Mouse (Mus musculus): ENCODE measurements at regions not wholly inside any gene's neighbourhood (a gene's known extent, or its start where the extent isn't known, plus 50 kb on each side); places are given as distances from the start of the nearest gene placed in this dataset.
A peak's percentile ranks its signal among the peaks of the same experiment; 100 is the strongest.

- no peak for DNase-seq (ENCODE audit: low spot score in 2 of 2)
Observed at GRCm38 (mm10) chr3:120217710-120218109, 433.4 kb upstream of the Ptbp2 start.

- DNase-seq (ENCODE audit: low spot score in 2 of 2): no peak
Observed at GRCm38 (mm10) chr3:120214616-120215250, 430.5 kb upstream of the Ptbp2 start.

- DNase-seq (ENCODE audit: low spot score in 2 of 2): no peak
Observed at GRCm38 (mm10) chr3:120199403-120199802, 415.1 kb upstream of the Ptbp2 start.

- no peak for DNase-seq (ENCODE audit: low spot score in 2 of 2)
Observed at GRCm38 (mm10) chr3:120194501-120194900, 410.2 kb upstream of the Ptbp2 start.

- peak; percentile 76 to 85 for DNase-seq (ENCODE audit: low spot score in 2 of 2)
Observed at GRCm38 (mm10) chr3:120192439-120193326, 408.4 kb upstream of the Ptbp2 start.

GRCm38 (mm10) chr3:120189606-120190005 lies 405.3 kb upstream of the Ptbp2 start:
- DNase-seq (ENCODE audit: low spot score in 2 of 2): no peak

- no peak for DNase-seq (ENCODE audit: low spot score in 2 of 2)
Observed at GRCm38 (mm10) chr3:120180931-120181610, 396.8 kb upstream of the Ptbp2 start.

- DNase-seq (ENCODE audit: low spot score in 2 of 2): no peak
Observed at GRCm38 (mm10) chr3:120175632-120176031, 391.4 kb upstream of the Ptbp2 start.

Measured in layer of hippocampus, postnatal 14 days (tissue).